Mouse (Mus musculus): Measurements from ENCODE around the gene Med14.

GRCm38 (mm10) chrX:12686071-12686470 is 75.8 kb downstream of the Med14 start:
- TF ChIP-seq GATA1 (IDR thresholded peaks at IDR 0.05; ENCODE audit: borderline replicate concordance, low read length) (no peak), CTCF (IDR thresholded peaks at IDR 0.05; ENCODE audit: low read depth, low read length) (no peak), TAL1 (conservative IDR thresholded peaks at IDR 0.05; ENCODE audit: low read depth, low read length) (no peak), POLR2AphosphoS5 (IDR thresholded peaks at IDR 0.05; ENCODE audit: insufficient replicate concordance, low read depth, low read length) (no peak), GATA2 (IDR thresholded peaks at IDR 0.05; ENCODE audit: borderline replicate concordance, low read depth, low read length) (no peak)

Data from G1E (cell line).